Mouse (Mus musculus): ENCODE results near the gene Mmp14. TPM values are rescaled to one million over a fixed set of nuclear protein-coding genes. Genes with fewer than 3 reads are reported as not detected.

The Mmp14 gene
- total RNA-seq, 1 experiment = 29.8 TPM

GRCm38 (mm10) chr14:54457907-54458569 lies 26.6 kb downstream of the Mmp14 start:
- Histone ChIP-seq H3K4me1 (ENCODE audit: control insufficient read depth in 2 of 2, insufficient read depth in 2 of 2, low read length in 2 of 2, poor library complexity in 1 of 2) (no peaks in the 10 kb centered on the region), H3K36me3 (ENCODE audit: control insufficient read depth, insufficient read depth, low read length, poor library complexity, severe bottlenecking) (no peaks in the 10 kb centered on the region), H3K9me3 (ENCODE audit: control insufficient read depth, insufficient read depth, low read depth, low read length) (no peaks in the 10 kb centered on the region), H3K4me3 (ENCODE audit: insufficient read depth in 1 of 2, low read depth in 1 of 2, low read length in 2 of 2, poor library complexity in 1 of 2, severe bottlenecking in 1 of 2) (no peak overlapping the region), H3K9ac (ENCODE audit: insufficient read depth, low read depth, low read length, poor library complexity, severe bottlenecking) (no peak overlapping the region), H3K27ac (ENCODE audit: insufficient read depth, low read depth, low read length, poor library complexity, severe bottlenecking) (no peak overlapping the region)
- no peak for DNase-seq (ENCODE audit: low read depth, low spot score)
- TF ChIP-seq ZNF384 (IDR thresholded peaks at IDR 0.05; ENCODE audit: low read depth, low read length) (no peak), MAFK (IDR thresholded peaks at IDR 0.05; ENCODE audit: insufficient read depth, low read depth, low read length) (no peak), HCFC1 (IDR thresholded peaks at IDR 0.05; ENCODE audit: borderline replicate concordance, insufficient read depth, low read length) (no peak), ZC3H11A (IDR thresholded peaks at IDR 0.05; ENCODE audit: borderline replicate concordance, low read depth, low read length) (no peak), CHD2 (IDR thresholded peaks at IDR 0.05; ENCODE audit: low read depth, low read length) (no peak)
- in situ Hi-C loops (cut with MboI; ENCODE audit: low sequenced_read_pairs in 2 of 2, unreplicated experiment in 2 of 2) = loop anchor here in 1 of 2 experiments (25.0 kb wide), 1 partner anchor 396 kb away; no protein-coding TSS in a partner anchor

GRCm38 (mm10) chr14:54462146-54462545 lies 30.7 kb downstream of the Mmp14 start:
- no peaks in the 10 kb centered on the region for H3K9me3 ChIP-seq (ENCODE audit: control insufficient read depth, insufficient read depth, low read depth, low read length)
- no peak overlapping the region for H3K9ac ChIP-seq (ENCODE audit: insufficient read depth, low read depth, low read length, poor library complexity, severe bottlenecking)
- H3K36me3 ChIP-seq (ENCODE audit: control insufficient read depth, insufficient read depth, low read length, poor library complexity, severe bottlenecking) = no peaks in the 10 kb centered on the region; the same call in 1 of the 2 replicates
- no peak for TF ChIP-seq CHD2 (IDR thresholded peaks at IDR 0.05; ENCODE audit: low read depth, low read length)
- no peak for TF ChIP-seq HCFC1 (IDR thresholded peaks at IDR 0.05; ENCODE audit: borderline replicate concordance, insufficient read depth, low read length)
- TF ChIP-seq ZC3H11A (IDR thresholded peaks at IDR 0.05; ENCODE audit: borderline replicate concordance, low read depth, low read length) = no peak
- H3K27ac ChIP-seq (ENCODE audit: insufficient read depth, low read depth, low read length, poor library complexity, severe bottlenecking) = no peak overlapping the region
- no peak overlapping the region for H3K4me3 ChIP-seq (ENCODE audit: insufficient read depth in 1 of 2, low read depth in 1 of 2, low read length in 2 of 2, poor library complexity in 1 of 2, severe bottlenecking in 1 of 2)
- H3K4me1 ChIP-seq (ENCODE audit: control insufficient read depth in 2 of 2, insufficient read depth in 2 of 2, low read length in 2 of 2, poor library complexity in 1 of 2) = no peaks in the 10 kb centered on the region
- no peak for DNase-seq (ENCODE audit: low read depth, low spot score)
- in situ Hi-C loops (cut with MboI; ENCODE audit: low sequenced_read_pairs in 2 of 2, unreplicated experiment in 2 of 2) = loop anchor here in 1 of 2 experiments (25.0 kb wide), 1 partner anchor 400 kb away; no protein-coding TSS in a partner anchor

- Histone ChIP-seq H3K27ac (ENCODE audit: insufficient read depth, low read depth, low read length, poor library complexity, severe bottlenecking) (no peak overlapping the region), H3K4me3 (ENCODE audit: insufficient read depth in 1 of 2, low read depth in 1 of 2, low read length in 2 of 2, poor library complexity in 1 of 2, severe bottlenecking in 1 of 2) (peak overlapping the region; percentile 87 to 94), H3K9me3 (ENCODE audit: control insufficient read depth, insufficient read depth, low read depth, low read length) (no peaks in the 10 kb centered on the region), H3K9ac (ENCODE audit: insufficient read depth, low read depth, low read length, poor library complexity, severe bottlenecking) (peak overlapping the region; percentile 30; the same call in 1 of the 2 replicates), H3K4me1 (ENCODE audit: control insufficient read depth in 2 of 2, insufficient read depth in 2 of 2, low read length in 2 of 2, poor library complexity in 1 of 2) (no peaks in the 10 kb centered on the region; a peak in 1 of 4 replicates), H3K36me3 (ENCODE audit: control insufficient read depth, insufficient read depth, low read length, poor library complexity, severe bottlenecking) (peaks cover 8% of the 10 kb centered on the region)
- TF ChIP-seq MAFK (IDR thresholded peaks at IDR 0.05; ENCODE audit: insufficient read depth, low read depth, low read length) (no peak), HCFC1 (IDR thresholded peaks at IDR 0.05; ENCODE audit: borderline replicate concordance, insufficient read depth, low read length) (no peak), ZNF384 (IDR thresholded peaks at IDR 0.05; ENCODE audit: low read depth, low read length) (no peak), ZC3H11A (IDR thresholded peaks at IDR 0.05; ENCODE audit: borderline replicate concordance, low read depth, low read length) (no peak), CHD2 (IDR thresholded peaks at IDR 0.05; ENCODE audit: low read depth, low read length) (no peak)
- DNase-seq (ENCODE audit: low read depth, low spot score) = no peak
- in situ Hi-C loops (cut with MboI; ENCODE audit: low sequenced_read_pairs in 2 of 2, unreplicated experiment in 2 of 2) = loop anchor here in 1 of 2 experiments (25.0 kb wide), 1 partner anchor 401 kb away; no protein-coding TSS in a partner anchor
Observed at GRCm38 (mm10) chr14:54463108-54463958, 31.9 kb downstream of the Mmp14 start.

GRCm38 (mm10) chr14:54463959-54464292 lies 32.5 kb downstream of the Mmp14 start, which contains the start of gene Lrp10:
TSS of gene Lrp10 (plus strand) at chr14:54464137.
- Histone ChIP-seq H3K4me1 (ENCODE audit: control insufficient read depth in 2 of 2, insufficient read depth in 2 of 2, low read length in 2 of 2, poor library complexity in 1 of 2) (no peaks in the 10 kb centered on the region; a peak in 1 of 4 replicates), H3K36me3 (ENCODE audit: control insufficient read depth, insufficient read depth, low read length, poor library complexity, severe bottlenecking) (peaks cover 14% of the 10 kb centered on the region), H3K9me3 (ENCODE audit: control insufficient read depth, insufficient read depth, low read depth, low read length) (no peaks in the 10 kb centered on the region), H3K4me3 (ENCODE audit: insufficient read depth in 1 of 2, low read depth in 1 of 2, low read length in 2 of 2, poor library complexity in 1 of 2, severe bottlenecking in 1 of 2) (peak within 1 kb of the TSS; percentile 87 to 94), H3K27ac (ENCODE audit: insufficient read depth, low read depth, low read length, poor library complexity, severe bottlenecking) (peak within 1 kb of the TSS; percentile 54), H3K9ac (ENCODE audit: insufficient read depth, low read depth, low read length, poor library complexity, severe bottlenecking) (peak within 1 kb of the TSS; percentile 72)
- in situ Hi-C loops (cut with MboI; ENCODE audit: low sequenced_read_pairs in 2 of 2, unreplicated experiment in 2 of 2) = loop anchor here in 1 of 2 experiments (25.0 kb wide), 1 partner anchor 402 kb away; no protein-coding TSS in a partner anchor
- no peak for TF ChIP-seq ZNF384 (IDR thresholded peaks at IDR 0.05; ENCODE audit: low read depth, low read length)
- no peak for TF ChIP-seq CHD2 (IDR thresholded peaks at IDR 0.05; ENCODE audit: low read depth, low read length)
- TF ChIP-seq HCFC1 (IDR thresholded peaks at IDR 0.05; ENCODE audit: borderline replicate concordance, insufficient read depth, low read length) = 0 out of 2 replicates have a peak, but pooled peaks have one; percentile 33
- peak; percentile 79 for DNase-seq (ENCODE audit: low read depth, low spot score)

Measured in ES-E14 (cell line).